Mouse (Mus musculus) brain, embryonic 14.5 days (tissue): ENCODE measurements at regions not wholly inside any gene's neighbourhood (a gene's known extent, or its start where the extent isn't known, plus 50 kb on each side); places are given as distances from the start of the nearest gene placed in this dataset.

ENCODE experiments used
- CTCF ChIP-seq: fragments of 200-500 bp; IDR thresholded peaks from 2 replicates; pipeline ENCODE4 v1.5.1; 2012; ENCODE audit warnings: inconsistent platforms, mild to moderate bottlenecking, moderate library complexity, borderline replicate concordance; ENCODE audit not compliant: insufficient read depth, insufficient read length; ENCODE audit errors: extremely low read depth
- POLR2A ChIP-seq: fragments of 200-500 bp; IDR thresholded peaks from 2 replicates; pipeline ENCODE4 v1.6.1; 2012; ENCODE audit warnings: mild to moderate bottlenecking, inconsistent platforms, borderline replicate concordance; ENCODE audit not compliant: poor library complexity, insufficient read depth, insufficient read length, severe bottlenecking; ENCODE audit errors: extremely low read depth

DNA sequence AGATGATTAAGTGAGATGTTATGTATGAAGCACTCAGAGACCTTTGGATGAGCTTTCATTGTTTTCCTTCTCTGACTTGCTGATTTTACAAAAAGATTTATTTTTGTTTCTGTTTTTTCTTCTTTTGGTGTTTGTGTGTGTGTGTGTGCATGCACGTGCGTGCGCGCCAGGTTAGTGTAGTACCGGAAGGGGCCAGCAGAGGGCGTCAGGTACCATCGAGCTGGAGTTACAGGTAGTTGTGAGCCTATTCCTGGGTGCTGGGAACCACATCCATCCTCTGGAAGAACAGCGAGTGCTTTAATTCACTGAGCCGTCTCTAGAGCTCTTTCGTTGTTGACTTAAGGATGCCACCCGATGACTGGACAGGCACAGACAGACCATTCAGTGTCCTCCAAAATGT is 93.2 kb downstream of the 4931417E11Rik start:
- TF ChIP-seq CTCF (peak; percentile 36; the same call in 1 of the 2 replicates), POLR2A (no peak)
